Mouse (Mus musculus) thymus, adult 18-20 months (tissue): Measurements from ENCODE around the gene 4930470P17Rik.

Source experiments
- DNase-seq, 2 experiments: peaks; one replicate each; pipeline ENCODE4 v3.0.0; 2022; ENCODE audit warnings: mixed read lengths in 2 of 2

4930470P17Rik gene

GRCm38 (mm10) chr2:170577502-170577901 is 24.3 kb downstream of the 4930470P17Rik start:
- DNase-seq, result no peak

- no peak for DNase-seq
Observed at GRCm38 (mm10) chr2:170576077-170576476, 25.7 kb downstream of the 4930470P17Rik start.

GRCm38 (mm10) chr2:170564995-170565394 is 36.8 kb downstream of the 4930470P17Rik start:
- DNase-seq, result no peak

DNA sequence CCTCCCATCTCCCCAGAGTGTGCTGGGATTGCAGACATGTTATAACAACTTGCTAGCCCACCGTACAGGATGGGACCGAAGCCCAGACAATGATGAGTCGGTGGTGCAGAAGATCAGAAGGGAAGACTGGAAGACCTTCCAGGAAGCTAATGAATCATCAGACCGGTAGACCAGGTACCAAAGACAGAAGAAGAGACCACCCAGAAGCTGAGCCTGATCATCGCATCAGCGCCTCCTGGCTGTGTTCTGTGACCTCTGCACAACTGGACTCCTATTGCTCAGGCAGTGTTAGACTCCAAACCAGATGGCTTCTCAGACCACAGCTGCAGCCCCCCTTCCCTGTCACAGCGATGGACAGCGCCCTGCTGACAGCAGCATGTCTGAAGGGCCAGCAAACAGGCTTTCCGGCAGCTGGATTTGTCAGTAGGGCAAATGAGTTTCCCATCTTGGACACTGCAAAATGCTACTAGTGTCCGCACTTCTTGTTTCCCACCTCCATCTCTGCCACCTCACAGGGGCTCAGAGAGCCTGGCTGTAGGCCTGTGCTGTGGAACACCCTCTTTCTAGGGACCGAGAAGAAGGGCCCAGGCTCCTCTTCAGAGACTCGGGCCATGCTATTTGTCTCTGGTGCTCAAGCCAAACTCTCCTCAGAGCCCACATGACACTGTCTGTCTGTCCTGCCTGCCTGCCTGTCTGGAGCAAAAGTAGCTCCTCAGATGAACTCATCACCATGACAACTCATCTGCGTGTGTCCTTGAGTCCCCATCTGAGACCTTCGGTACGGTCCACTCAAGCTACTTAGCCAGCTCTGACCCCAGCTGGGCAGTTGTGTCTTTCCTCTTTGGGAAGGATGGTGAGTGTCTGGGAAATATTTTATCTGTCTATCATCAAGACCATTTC is 37.6 kb downstream of the 4930470P17Rik start:
- no peak for DNase-seq

DNA sequence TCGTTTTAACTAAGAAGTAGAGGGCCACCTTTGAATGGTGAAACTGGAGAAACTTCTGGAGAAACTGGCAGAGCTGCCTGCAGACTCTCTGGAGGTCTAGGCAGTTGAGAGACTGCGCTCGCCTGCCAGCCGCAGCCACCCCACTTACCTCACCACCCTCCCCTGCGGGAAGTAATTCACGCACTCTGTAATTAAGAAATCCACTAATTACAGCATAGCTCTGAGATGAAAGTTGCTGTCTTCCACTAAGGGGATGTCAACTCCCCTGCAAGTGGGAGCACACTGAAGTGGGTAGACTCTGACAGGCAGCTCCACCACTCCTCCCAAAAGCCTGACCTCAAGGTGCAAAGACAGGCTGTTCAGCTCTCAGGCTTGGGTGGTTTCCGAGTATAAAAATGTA is 49.7 kb downstream of the 4930470P17Rik start:
- DNase-seq, result no peak

DNA sequence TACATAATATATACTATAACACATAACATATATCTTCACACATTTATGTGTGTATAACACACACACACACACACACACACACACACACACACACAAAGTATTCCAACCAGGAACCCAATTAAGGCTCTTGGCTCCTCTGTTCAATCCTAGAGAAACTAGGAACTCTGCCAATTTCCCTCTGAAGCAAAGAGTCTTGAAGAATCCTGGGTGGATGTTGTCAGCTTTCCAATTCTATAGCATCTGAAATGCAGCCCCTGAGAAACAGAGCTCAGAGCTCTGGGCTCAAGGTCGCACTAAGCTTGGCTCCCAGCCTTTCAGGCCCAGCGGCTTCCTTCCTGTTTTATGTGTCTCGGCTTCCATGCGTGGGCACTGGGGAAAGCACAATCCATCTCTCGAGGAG is 51.6 kb downstream of the 4930470P17Rik start:
- DNase-seq, result no peak

- DNase-seq, result no peak
Observed at GRCm38 (mm10) chr2:170549146-170549545, 52.7 kb downstream of the 4930470P17Rik start.

DNA sequence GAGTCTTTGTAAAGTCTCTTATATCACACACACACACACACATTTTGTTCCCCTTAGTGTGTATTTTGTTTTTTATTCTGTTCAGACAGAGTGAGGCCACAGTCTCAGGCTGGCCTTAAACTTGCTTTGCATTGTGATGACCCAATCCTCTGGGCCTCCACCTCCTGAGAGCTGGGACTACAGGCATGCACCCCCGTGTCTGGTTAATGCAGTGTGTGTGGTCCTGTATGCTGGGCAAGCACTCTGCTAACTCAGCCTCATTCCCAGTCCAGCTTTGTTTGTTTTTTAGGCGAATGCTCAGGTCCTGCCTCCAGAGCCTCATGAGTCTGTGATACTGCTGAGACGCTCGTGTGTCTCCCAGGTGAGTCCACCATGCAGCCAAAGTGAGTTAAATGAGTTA is 53.8 kb downstream of the 4930470P17Rik start:
- DNase-seq, result no peak

GRCm38 (mm10) chr2:170547526-170547925 is 54.3 kb downstream of the 4930470P17Rik start:
- no peak for DNase-seq

GRCm38 (mm10) chr2:170545745-170546144 is 56.1 kb downstream of the 4930470P17Rik start:
- DNase-seq, result no peak

DNA sequence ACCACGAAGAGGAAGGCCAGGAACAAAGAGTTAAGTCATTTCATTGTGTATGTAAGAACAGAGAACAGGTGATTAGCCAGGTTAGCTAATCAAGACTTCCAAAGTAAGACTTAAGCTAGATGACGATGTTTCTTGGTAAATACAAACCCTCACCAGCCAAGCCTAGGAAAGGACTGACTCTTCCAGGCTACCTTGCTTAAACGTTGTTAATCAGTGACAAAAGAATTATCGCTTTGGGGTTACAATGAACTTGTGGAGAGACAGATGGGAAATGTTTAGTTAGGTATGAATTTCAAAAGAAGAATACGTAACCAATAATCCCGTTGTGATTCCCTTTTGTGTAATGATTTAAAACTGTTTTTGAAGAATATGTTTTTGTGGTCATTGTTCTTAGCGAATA is 56.9 kb downstream of the 4930470P17Rik start:
- no peak for DNase-seq

- no peak for DNase-seq
Observed at GRCm38 (mm10) chr2:170544159-170544558, 57.7 kb downstream of the 4930470P17Rik start.

- DNase-seq, result no peak
Observed at GRCm38 (mm10) chr2:170543625-170544024, 58.2 kb downstream of the 4930470P17Rik start.

- no peak for DNase-seq
Observed at GRCm38 (mm10) chr2:170539211-170539610, 62.6 kb downstream of the 4930470P17Rik start.

GRCm38 (mm10) chr2:170535841-170536240 is 66.0 kb downstream of the 4930470P17Rik start:
- DNase-seq, result no peak

GRCm38 (mm10) chr2:170534803-170535174 is 67.0 kb downstream of the 4930470P17Rik start:
- DNase-seq, result no peak

DNA sequence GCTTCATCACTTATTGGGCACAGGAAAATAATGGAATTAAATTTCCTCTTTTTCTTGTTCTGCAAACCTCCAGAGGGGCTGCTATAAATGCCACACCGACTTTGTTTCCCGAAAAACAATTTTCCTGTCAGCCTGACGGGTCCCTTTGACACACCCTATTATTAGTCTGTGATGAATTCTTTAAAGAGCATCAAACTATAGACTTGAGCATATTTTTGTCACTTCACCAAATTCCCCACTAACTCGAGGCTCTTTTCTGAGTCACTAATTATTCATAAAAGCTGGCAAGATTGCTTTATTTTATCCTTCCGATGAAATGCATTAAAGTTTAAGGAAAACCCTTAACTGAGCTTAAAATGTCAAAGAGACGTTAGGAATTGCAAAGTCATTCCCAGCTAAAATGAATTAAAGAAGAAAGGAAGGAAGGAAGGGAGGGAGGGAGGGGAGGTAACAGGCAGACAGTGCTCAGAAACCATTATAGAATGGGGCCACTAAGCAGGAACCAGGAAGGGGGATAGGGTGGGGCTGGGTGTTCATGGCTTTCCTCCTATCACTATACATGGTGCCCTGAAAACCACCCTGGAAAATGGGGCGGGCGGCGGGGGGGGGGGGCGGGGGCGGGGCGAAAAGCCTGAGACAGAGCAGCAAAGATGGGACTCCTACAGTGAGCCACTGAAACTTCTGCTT is 67.6 kb downstream of the 4930470P17Rik start:
- DNase-seq, result no peak

DNA sequence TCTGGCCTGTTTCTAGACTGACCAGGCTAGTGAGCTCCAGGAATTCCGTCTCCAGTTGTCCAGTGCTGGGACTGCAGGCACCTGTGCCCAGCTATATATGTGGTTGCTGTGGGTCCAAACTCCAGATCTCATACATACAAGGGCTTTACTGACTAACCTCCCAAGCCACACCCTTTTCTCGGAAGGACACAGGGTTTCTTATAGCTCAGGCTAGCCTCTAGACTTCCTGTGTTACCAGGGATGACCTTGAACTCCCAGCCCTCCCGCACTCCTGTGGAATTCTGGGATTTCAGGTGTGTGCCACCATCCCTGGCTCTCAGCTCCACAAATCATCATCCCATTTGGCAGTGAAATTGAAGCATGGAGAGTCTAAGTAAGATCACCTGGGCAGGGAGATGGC is 71.6 kb downstream of the 4930470P17Rik start:
- DNase-seq, result no peak

- no peak for DNase-seq
Observed at GRCm38 (mm10) chr2:170529766-170530165, 72.1 kb downstream of the 4930470P17Rik start.
